Mouse (Mus musculus) left cerebral cortex, adult 2 months (tissue): ENCODE data around the gene Fads6. TPM values are rescaled to one million over a fixed set of nuclear protein-coding genes. Genes with fewer than 3 reads are reported as not detected.

Source experiments
- DNase-seq, 2 experiments: peaks; one replicate each; pipeline ENCODE4 v3.0.0; 2021 to 2022; ENCODE audit warnings: low spot score in 2 of 2, mixed read lengths in 1 of 2; ENCODE audit errors: extremely low spot score in 1 of 2
- H3K27ac ChIP-seq: fragments of 200-600 bp; 2 replicates; pipeline ENCODE4 v1.8.1; 2022
- H3K4me3 ChIP-seq: fragments of 200-600 bp; 2 replicates; pipeline ENCODE4 v1.8.1; 2022
- CTCF ChIP-seq: fragments of 200-600 bp; IDR thresholded peaks from 2 replicates; pipeline ENCODE4 v1.8.1; 2022; ENCODE audit warnings: antibody characterized with exemption, mild to moderate bottlenecking, moderate library complexity
- intact Hi-C: fragments of 180-260 bp; cut with DNase I; formaldehyde crosslinking; loops from one replicate; pipeline ENCODE4 v1.15.1; 2025
- total RNA-seq, 2 experiments: library from RNA; stranded (reverse); gene quantifications; 2 replicates each; pipeline ENCODE4 v1.2.3; 2021

Gene Fads6
- total RNA-seq, 2 experiments from 2014 or later, result 11.4 to 13.5 TPM

- DNase-seq, result peak in 1 of 2 experiments; percentile 59
- Histone ChIP-seq H3K4me3 (no peak within 1 kb of the TSS), H3K27ac (no peak within 1 kb of the TSS)
- intact Hi-C loops, result loop anchor here (1.0 kb wide), 1 partner anchor 32 kb away; no protein-coding TSS in a partner anchor
- TF ChIP-seq CTCF, result peak; percentile 82
Observed at GRCm38 (mm10) chr11:115321906-115322693, 24.6 kb upstream of the Fads6 start, which contains the start of gene Ush1g. Gene Ush1g, minus strand, starts transcription at chr11:115322041.

- no peak overlapping the region for H3K4me3 ChIP-seq
- no peak for DNase-seq
- intact Hi-C loops, result no loop called here
- no peak for TF ChIP-seq CTCF
- H3K27ac ChIP-seq, result no peak overlapping the region
Observed at GRCm38 (mm10) chr11:115319704-115320383, 22.4 kb upstream of the Fads6 start.

- no peak for TF ChIP-seq CTCF
- intact Hi-C loops, result no loop called here
- H3K4me3 ChIP-seq, result no peak overlapping the region
- no peak for DNase-seq
- H3K27ac ChIP-seq, result no peak overlapping the region
Observed at GRCm38 (mm10) chr11:115318245-115319027, 21.0 kb upstream of the Fads6 start.

- no peak overlapping the region for H3K4me3 ChIP-seq
Observed at GRCm38 (mm10) chr11:115317204-115317603, 19.7 kb upstream of the Fads6 start.

GRCm38 (mm10) chr11:115314249-115314648, 16.8 kb upstream of the Fads6 start:
- no peak for DNase-seq
- TF ChIP-seq CTCF, result peak; percentile 10
- H3K4me3 ChIP-seq, result no peak overlapping the region
- intact Hi-C loops, result no loop called here
- H3K27ac ChIP-seq, result no peak overlapping the region

More at GRCm38 (mm10) chr11:115317204-115317603, 19.7 kb upstream of the Fads6 start:
- intact Hi-C loops, result no loop called here
- no peak for TF ChIP-seq CTCF
- H3K27ac ChIP-seq, result no peak overlapping the region
- DNase-seq, result no peak

GRCm38 (mm10) chr11:115308781-115309180, 11.3 kb upstream of the Fads6 start:
- TF ChIP-seq CTCF, result no peak

GRCm38 (mm10) chr11:115306863-115307262, 9.4 kb upstream of the Fads6 start, which contains the start of gene Otop2:
Gene Otop2, plus strand, starts transcription at chr11:115307163.
- TF ChIP-seq CTCF, result no peak
- no peak within 1 kb of the TSS for H3K27ac ChIP-seq
- no peak for DNase-seq
- intact Hi-C loops, result no loop called here
- H3K4me3 ChIP-seq, result no peak within 1 kb of the TSS

More at GRCm38 (mm10) chr11:115308781-115309180, 11.3 kb upstream of the Fads6 start:
- DNase-seq, result no peak
- intact Hi-C loops, result no loop called here
- Histone ChIP-seq H3K4me3 (no peak overlapping the region), H3K27ac (no peak overlapping the region)

GRCm38 (mm10) chr11:115303167-115303566, 5.7 kb upstream of the Fads6 start:
- Histone ChIP-seq H3K27ac (no peak overlapping the region), H3K4me3 (no peak overlapping the region)
- intact Hi-C loops, result no loop called here
- no peak for TF ChIP-seq CTCF
- no peak for DNase-seq

GRCm38 (mm10) chr11:115301351-115301750, 3.9 kb upstream of the Fads6 start:
- Histone ChIP-seq H3K27ac (no peak overlapping the region), H3K4me3 (no peak overlapping the region)
- TF ChIP-seq CTCF, result no peak
- no peak for DNase-seq
- intact Hi-C loops, result no loop called here

- TF ChIP-seq CTCF, result no peak
- H3K4me3 ChIP-seq, result no peak overlapping the region
- intact Hi-C loops, result no loop called here
- no peak for DNase-seq
- H3K27ac ChIP-seq, result no peak overlapping the region
Observed at GRCm38 (mm10) chr11:115300745-115301144, 3.3 kb upstream of the Fads6 start.

- Histone ChIP-seq H3K27ac (no peak overlapping the region), H3K4me3 (no peak overlapping the region)
- TF ChIP-seq CTCF, result no peak
- no peak for DNase-seq
- intact Hi-C loops, result no loop called here
Observed at GRCm38 (mm10) chr11:115298160-115298559, 697 bp upstream of the Fads6 start.
